Mouse (Mus musculus): Measurements from ENCODE around the gene Tldc2. TPM values are rescaled to one million over a fixed set of nuclear protein-coding genes. Genes with fewer than 3 reads are reported as not detected.

Tldc2 gene
- polyA plus RNA-seq (2017; shearing (Covaris generic)): not detected

GRCm38 (mm10) chr2:157086796-157087195, at the start of gene Tldc2:
TSS of gene Tldc2 (plus strand) at chr2:157087055.

GRCm38 (mm10) chr2:157078793-157079700, 7.8 kb upstream of the Tldc2 start, which contains the start of gene Soga1:
TSS of gene Soga1 (minus strand) at chr2:157079254.

GRCm38 (mm10) chr2:157135014-157135413, 48.2 kb downstream of the Tldc2 start, which contains the start of gene Samhd1:
TSS of gene Samhd1 (minus strand) at chr2:157135265.

Other genes with a start within 250 kb of the Tldc2 start
- gene Tgif2, start 247.0 kb upstream of the Tldc2 start, polyA plus RNA-seq (2017; shearing (Covaris generic)): 92.8 TPM
- gene 4930518I15Rik, start 229.1 kb upstream of the Tldc2 start, polyA plus RNA-seq (2017; shearing (Covaris generic)): 3.2 TPM
- gene Rab5if, start 223.9 kb upstream of the Tldc2 start, polyA plus RNA-seq (2017; shearing (Covaris generic)): 93.0 TPM
- gene Sla2, start 199.9 kb upstream of the Tldc2 start, polyA plus RNA-seq (2017; shearing (Covaris generic)): 62.0 TPM
- 51.7 TPM for gene Ndrg3, start 95.0 kb upstream of the Tldc2 start, polyA plus RNA-seq (2017; shearing (Covaris generic))
- 20.3 TPM for gene Dsn1, start 79.9 kb upstream of the Tldc2 start, polyA plus RNA-seq (2017; shearing (Covaris generic))
- 0.39 TPM for gene Soga1, start 7.8 kb upstream of the Tldc2 start, polyA plus RNA-seq (2017; shearing (Covaris generic))
- gene Samhd1, start 48.2 kb downstream of the Tldc2 start, polyA plus RNA-seq (2017; shearing (Covaris generic)): 289 TPM
- 32.3 TPM for gene Rbl1, start 117.5 kb downstream of the Tldc2 start, polyA plus RNA-seq (2017; shearing (Covaris generic))
- 197 TPM for gene Rpn2, start 192.0 kb downstream of the Tldc2 start, polyA plus RNA-seq (2017; shearing (Covaris generic))
- gene Mroh8, start 192.5 kb downstream of the Tldc2 start, polyA plus RNA-seq (2017; shearing (Covaris generic)): 0.11 TPM

Data from effector memory CD4-positive, alpha-beta T cell, adult 7 months (primary cell).